Comparison of ENCODE assay signal across 23 mouse cellular contexts in the genomic region with DNA sequence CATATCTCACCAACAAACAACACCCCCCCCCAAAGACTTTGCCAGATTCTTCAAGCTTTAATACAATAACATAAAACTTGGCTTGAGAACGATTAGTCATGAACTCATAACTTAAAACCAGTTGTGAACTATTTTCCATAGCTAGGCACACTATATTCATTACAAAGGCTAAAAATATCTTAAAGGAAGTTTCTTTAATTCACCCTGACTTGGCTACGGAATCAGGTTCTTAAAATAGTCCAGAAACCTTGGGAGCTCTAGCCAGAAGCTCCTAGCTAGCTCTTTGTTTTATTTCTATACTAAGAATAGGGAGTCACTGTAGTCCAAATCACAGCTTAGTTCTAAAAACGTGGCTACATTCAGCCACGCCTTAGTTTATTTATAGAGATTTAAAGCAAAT. TPM values are rescaled to one million over a fixed set of nuclear protein-coding genes. Genes with fewer than 3 reads are reported as not detected.
DNase-seq lines count a peak whose midpoint lies in the region; ATAC-seq lines count a peak whose summit lies in the region.
"Had no signal": no experiment of that assay in that cellular context is flagged by ENCODE, and none has a peak within 500 bp of the region (broad histone marks: within the 10 kb centered on the region; RNA-seq: fewer than 3 reads in every experiment).

No protein-coding gene starts in this region.

- H3K4me1 ChIP-seq in embryonic facial prominence, embryonic 13.5 days = 0 out of 2 replicates have a peak, but pooled peaks cover 5% of the 10 kb centered on the region
- H3K4me1 ChIP-seq in embryonic facial prominence, embryonic 10.5 days = 0 out of 2 replicates have a peak, but pooled peaks cover 4% of the 10 kb centered on the region
- H3K4me1 ChIP-seq in heart, embryonic 13.5 days = peaks cover 26% of the 10 kb centered on the region
- no peaks in the 10 kb centered on the region for H3K4me1 ChIP-seq in heart, embryonic 10.5 days
- peaks cover 22% of the 10 kb centered on the region for H3K4me1 ChIP-seq in heart, embryonic 16.5 days (ENCODE audit: control insufficient read depth, insufficient read depth, low read length)
- H3K4me1 ChIP-seq: embryonic facial prominence, embryonic 12.5 days had no signal

- 74% methylated on average over 4 of the region's 4 CpGs for WGBS in embryonic facial prominence, embryonic 13.5 days
- 87% methylated on average over 4 of the region's 4 CpGs for WGBS in embryonic facial prominence, embryonic 10.5 days
- WGBS in heart, embryonic 13.5 days = 39% methylated on average over 4 of the region's 4 CpGs
- WGBS in heart, embryonic 10.5 days = 68% methylated on average over 4 of the region's 4 CpGs
- WGBS in heart, embryonic 16.5 days = 24% methylated on average over 4 of the region's 4 CpGs

- no peak for ATAC-seq in embryonic facial prominence, embryonic 13.5 days (ENCODE audit: insufficient number of reproducible peaks, insufficient read depth, low FRiP score, low TSS enrichment, low read depth)
- no peak for ATAC-seq in heart, embryonic 13.5 days (ENCODE audit: extremely low read depth, insufficient number of reproducible peaks, low FRiP score, low TSS enrichment)
- no peak for ATAC-seq in heart, embryonic 16.5 days (replicated peaks; ENCODE audit: extremely low read depth, insufficient read depth, low FRiP score)
- ATAC-seq: forebrain, embryonic 16.5 days; intestine, embryonic 16.5 days had no signal

- no peak overlapping the region for H3K4me2 ChIP-seq in embryonic facial prominence, embryonic 13.5 days
- peak overlapping the region; percentile 36 for H3K4me2 ChIP-seq in heart, embryonic 13.5 days
- H3K4me2 ChIP-seq in heart, embryonic 16.5 days (ENCODE audit: low read depth, low read length) = peak overlapping the region; percentile 48
- H3K4me2 ChIP-seq: embryonic facial prominence, embryonic 12.5 days; hindbrain, embryonic 15.5 days; limb, embryonic 12.5 days; liver, embryonic 13.5 days; lung, embryonic 14.5 days; neural tube, embryonic 15.5 days had no signal

- no peak for DNase-seq in embryonic facial prominence, embryonic 10.5 days (ENCODE audit: low spot score)
- DNase-seq in heart, embryonic 10.5 days (ENCODE audit: low spot score) = no peak
- peak; percentile 66 for DNase-seq in NIH3T3 (ENCODE audit: low read depth)
- DNase-seq in MN1 (ENCODE audit: low spot score) = no peak
- DNase-seq in adrenal gland, adult 2 months = no peak
- DNase-seq: adrenal gland, postnatal 36 days; cerebellum, adult 9-11 months; kidney, postnatal 36 days; liver, embryonic 13.5 days; lung, embryonic 14.5 days; midbrain, embryonic 14.5 days; spleen, adult 18-20 months; thymus, postnatal 25 days had no signal

- no peaks in the 10 kb centered on the region for H3K9me3 ChIP-seq in embryonic facial prominence, embryonic 13.5 days
- H3K9me3 ChIP-seq in embryonic facial prominence, embryonic 10.5 days = no peaks in the 10 kb centered on the region
- H3K9me3 ChIP-seq in heart, embryonic 13.5 days = no peaks in the 10 kb centered on the region
- H3K9me3 ChIP-seq in heart, embryonic 10.5 days = no peaks in the 10 kb centered on the region
- H3K9me3 ChIP-seq in heart, embryonic 16.5 days (replicated peaks; ENCODE audit: control insufficient read depth, low read length) = no peaks in the 10 kb centered on the region
- H3K9me3 ChIP-seq: embryonic facial prominence, embryonic 12.5 days; hindbrain, embryonic 15.5 days; limb, embryonic 12.5 days; liver, embryonic 13.5 days; neural tube, embryonic 15.5 days had no signal

- no peaks in the 10 kb centered on the region for H3K27me3 ChIP-seq in embryonic facial prominence, embryonic 13.5 days
- no peaks in the 10 kb centered on the region for H3K27me3 ChIP-seq in embryonic facial prominence, embryonic 10.5 days (replicated peaks; ENCODE audit: low read depth, poor library complexity, severe bottlenecking)
- H3K27me3 ChIP-seq in heart, embryonic 13.5 days (replicated peaks) = no peaks in the 10 kb centered on the region
- H3K27me3 ChIP-seq in heart, embryonic 10.5 days (ENCODE audit: insufficient read depth, poor library complexity, severe bottlenecking) = no peaks in the 10 kb centered on the region
- H3K27me3 ChIP-seq in heart, embryonic 16.5 days (ENCODE audit: control insufficient read depth, insufficient read depth, low read length) = no peaks in the 10 kb centered on the region
- H3K27me3 ChIP-seq: embryonic facial prominence, embryonic 12.5 days; hindbrain, embryonic 15.5 days; limb, embryonic 12.5 days; liver, embryonic 13.5 days; neural tube, embryonic 15.5 days had no signal

- H3K9ac ChIP-seq in embryonic facial prominence, embryonic 13.5 days = no peak overlapping the region
- peak overlapping the region; percentile 28; the same call in 1 of the 2 replicates for H3K9ac ChIP-seq in heart, embryonic 13.5 days
- H3K9ac ChIP-seq in heart, embryonic 16.5 days (ENCODE audit: low read length) = peak overlapping the region; percentile 2; the same call in 1 of the 2 replicates
- H3K9ac ChIP-seq: embryonic facial prominence, embryonic 12.5 days; hindbrain, embryonic 15.5 days; limb, embryonic 12.5 days; liver, embryonic 13.5 days; lung, embryonic 14.5 days; neural tube, embryonic 15.5 days had no signal

- H3K36me3 ChIP-seq in embryonic facial prominence, embryonic 13.5 days = peaks cover 43% of the 10 kb centered on the region
- H3K36me3 ChIP-seq in embryonic facial prominence, embryonic 10.5 days (replicated peaks) = peaks cover 78% of the 10 kb centered on the region
- H3K36me3 ChIP-seq in heart, embryonic 13.5 days = peaks cover 62% of the 10 kb centered on the region
- H3K36me3 ChIP-seq in heart, embryonic 10.5 days = peaks cover 64% of the 10 kb centered on the region
- H3K36me3 ChIP-seq in heart, embryonic 16.5 days (ENCODE audit: control insufficient read depth, insufficient read depth) = peaks cover 23% of the 10 kb centered on the region

- H3K27ac ChIP-seq in embryonic facial prominence, embryonic 13.5 days = 0 out of 2 replicates have a peak overlapping the region, but pooled peaks have one; percentile 29
- no peak overlapping the region for H3K27ac ChIP-seq in embryonic facial prominence, embryonic 10.5 days (replicated peaks)
- peak overlapping the region; percentile 74 for H3K27ac ChIP-seq in heart, embryonic 13.5 days (replicated peaks)
- H3K27ac ChIP-seq in heart, embryonic 10.5 days = no peak overlapping the region
- H3K27ac ChIP-seq in heart, embryonic 16.5 days (ENCODE audit: low read length) = peak overlapping the region; percentile 73
- H3K27ac ChIP-seq: embryonic facial prominence, embryonic 12.5 days; hindbrain, embryonic 15.5 days; left cerebral cortex, adult 2 months; limb, embryonic 12.5 days; liver, embryonic 13.5 days; neural tube, embryonic 15.5 days had no signal

- H3K4me3 ChIP-seq in embryonic facial prominence, embryonic 13.5 days = no peak overlapping the region
- H3K4me3 ChIP-seq in embryonic facial prominence, embryonic 10.5 days = no peak overlapping the region
- no peak overlapping the region for H3K4me3 ChIP-seq in heart, embryonic 13.5 days
- H3K4me3 ChIP-seq in heart, embryonic 10.5 days = no peak overlapping the region
- H3K4me3 ChIP-seq in heart, embryonic 16.5 days (ENCODE audit: low read length) = no peak overlapping the region
- H3K4me3 ChIP-seq: embryonic facial prominence, embryonic 12.5 days; hindbrain, embryonic 15.5 days; left cerebral cortex, adult 2 months; limb, embryonic 12.5 days; liver, embryonic 13.5 days; neural tube, embryonic 15.5 days had no signal

RNA-seq across cellular contexts. Expression of a gene that starts 5.4 kb away (rescaled TPM):
- 495 and 555 TPM in 2 replicates for polyA plus RNA-seq in embryonic facial prominence, embryonic 13.5 days (2015; fragmentation: Nextera tagmentation; extraction: Ambion mirVana)
- polyA plus RNA-seq in embryonic facial prominence, embryonic 10.5 days (2016; fragmentation: Nextera tagmentation; extraction: Ambion mirVana) = 672 and 700 TPM in 2 replicates
- polyA plus RNA-seq in heart, embryonic 13.5 days (2015; fragmentation: Nextera tagmentation; extraction: Ambion mirVana) = 476 and 518 TPM in 2 replicates
- 541 and 623 TPM in 2 replicates for polyA plus RNA-seq in heart, embryonic 10.5 days (2016; fragmentation: Nextera tagmentation; extraction: Ambion mirVana)
- polyA plus RNA-seq in heart, embryonic 16.5 days (2015; fragmentation: Nextera tagmentation; extraction: Ambion mirVana) = 466 and 516 TPM in 2 replicates
- total RNA-seq in adrenal gland, adult 2 months (2021) = 100 to 1,000 TPM; 105 to 127 TPM
- polyA plus RNA-seq in adrenal gland, adult 2 months (2012; rRNA removed) = 10.7 and 10.9 TPM in 2 replicates

RNA-seq across cellular contexts. Expression of a gene that starts 7.0 kb away (rescaled TPM):
- polyA plus RNA-seq in embryonic facial prominence, embryonic 13.5 days (2015; fragmentation: Nextera tagmentation; extraction: Ambion mirVana) = 11.1 and 12.0 TPM in 2 replicates
- polyA plus RNA-seq in embryonic facial prominence, embryonic 10.5 days (2016; fragmentation: Nextera tagmentation; extraction: Ambion mirVana) = 13.4 and 15.7 TPM in 2 replicates
- 5.9 and 6.1 TPM in 2 replicates for polyA plus RNA-seq in heart, embryonic 13.5 days (2015; fragmentation: Nextera tagmentation; extraction: Ambion mirVana)
- 10.4 and 12.0 TPM in 2 replicates for polyA plus RNA-seq in heart, embryonic 10.5 days (2016; fragmentation: Nextera tagmentation; extraction: Ambion mirVana)
- polyA plus RNA-seq in heart, embryonic 16.5 days (2015; fragmentation: Nextera tagmentation; extraction: Ambion mirVana) = 5.0 TPM in 2 replicates
- 1 to 10 TPM; 6.9 to 9.2 TPM for total RNA-seq in adrenal gland, adult 2 months (2021)
- polyA plus RNA-seq in adrenal gland, adult 2 months (2012; rRNA removed) = 2.1 and 2.5 TPM in 2 replicates

RNA-seq across cellular contexts. Expression of a gene that starts 32.3 kb away (rescaled TPM):
- polyA plus RNA-seq in embryonic facial prominence, embryonic 13.5 days (2015; fragmentation: Nextera tagmentation; extraction: Ambion mirVana) = 68.1 and 76.9 TPM in 2 replicates
- 66.9 and 67.5 TPM in 2 replicates for polyA plus RNA-seq in embryonic facial prominence, embryonic 10.5 days (2016; fragmentation: Nextera tagmentation; extraction: Ambion mirVana)
- polyA plus RNA-seq in heart, embryonic 13.5 days (2015; fragmentation: Nextera tagmentation; extraction: Ambion mirVana) = 28.1 and 31.8 TPM in 2 replicates
- 40.4 and 46.2 TPM in 2 replicates for polyA plus RNA-seq in heart, embryonic 10.5 days (2016; fragmentation: Nextera tagmentation; extraction: Ambion mirVana)
- 28.6 and 32.7 TPM in 2 replicates for polyA plus RNA-seq in heart, embryonic 16.5 days (2015; fragmentation: Nextera tagmentation; extraction: Ambion mirVana)
- 10 to 100 TPM; 25.0 to 32.2 TPM for total RNA-seq in adrenal gland, adult 2 months (2021)
- 2.2 and 2.8 TPM in 2 replicates for polyA plus RNA-seq in adrenal gland, adult 2 months (2012; rRNA removed)

Comparison
In these comparisons a context has a peak if more than half of its experiments do, and no peak if none do; other contexts are left out.
1. H3K27ac ChIP-seq: peak in embryonic facial prominence, embryonic 13.5 days (single experiment), heart, embryonic 13.5 days (single experiment) and heart, embryonic 16.5 days (single experiment); none in embryonic facial prominence, embryonic 10.5 days (single experiment) and heart, embryonic 10.5 days (single experiment).
2. RNA of a gene that starts 5.4 kb away (polyA plus RNA-seq): 672 to 700 TPM in embryonic facial prominence, embryonic 10.5 days, 541 to 623 TPM in heart, embryonic 10.5 days, 495 to 555 TPM in embryonic facial prominence, embryonic 13.5 days, 466 to 516 TPM in heart, embryonic 16.5 days and 476 to 518 TPM in heart, embryonic 13.5 days; 10.7 to 10.9 TPM in adrenal gland, adult 2 months; every median in the first group is over 10 times any median in the second.